Mouse (Mus musculus): ENCODE measurements around the gene Ubr2. TPM values are rescaled to one million over a fixed set of nuclear protein-coding genes. Genes with fewer than 3 reads are reported as not detected.

Gene Ubr2
- polyA plus RNA-seq, 1 experiment, result 25.3 TPM

GRCm38 (mm10) chr17:46987631-46988030 lies 22.7 kb downstream of the Ubr2 start:
- TF ChIP-seq CTCF (conservative IDR thresholded peaks at IDR 0.05; ENCODE audit: insufficient read depth, insufficient read length, low read depth, low read length), result no peak
- TF ChIP-seq POLR2A (IDR thresholded peaks at IDR 0.05; ENCODE audit: low read depth, low read length), result no peak
- no peak for DNase-seq
- H3K27me3 ChIP-seq (replicated peaks; ENCODE audit: control insufficient read depth, insufficient read depth, low read length), result no peaks in the 10 kb centered on the region
- no peaks in the 10 kb centered on the region for H3K4me1 ChIP-seq (ENCODE audit: control insufficient read depth, insufficient read depth, low read length)
- no peak overlapping the region for H3K27ac ChIP-seq (ENCODE audit: insufficient read depth, low read depth, low read length)
- H3K4me3 ChIP-seq (ENCODE audit: insufficient read depth, low read depth, low read length), result no peak overlapping the region
- 74% methylated on average over 3 of the region's 3 CpGs for WGBS
- peaks cover 8% of the 10 kb centered on the region for H3K36me3 ChIP-seq (ENCODE audit: control insufficient read depth, insufficient read depth, low read length)

DNA sequence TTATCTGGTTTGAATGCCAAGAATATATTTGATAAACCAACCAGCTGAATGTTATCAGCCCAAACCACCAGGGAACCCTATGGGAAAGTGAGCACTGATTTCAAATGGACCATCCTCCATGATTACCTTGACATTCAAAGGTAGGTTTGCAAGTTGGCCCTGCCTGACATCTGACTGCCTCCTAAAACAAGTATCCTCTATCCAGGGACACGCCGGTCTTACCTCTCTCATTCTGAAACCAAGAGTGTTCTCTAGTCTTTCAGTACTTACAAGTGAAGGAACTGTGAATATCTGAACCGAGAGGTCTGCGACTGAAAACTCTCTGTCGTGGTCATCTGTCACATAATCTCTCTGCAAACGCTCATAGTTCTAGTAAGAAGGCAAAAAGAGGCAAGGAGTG lies 30.3 kb downstream of the Ubr2 start:
- Histone ChIP-seq H3K36me3 (ENCODE audit: control insufficient read depth, insufficient read depth, low read length) (peaks cover 15% of the 10 kb centered on the region), H3K27me3 (replicated peaks; ENCODE audit: control insufficient read depth, insufficient read depth, low read length) (no peaks in the 10 kb centered on the region), H3K27ac (ENCODE audit: insufficient read depth, low read depth, low read length) (no peak overlapping the region), H3K4me3 (ENCODE audit: insufficient read depth, low read depth, low read length) (no peak overlapping the region), H3K4me1 (ENCODE audit: control insufficient read depth, insufficient read depth, low read length) (no peaks in the 10 kb centered on the region)
- no peak for DNase-seq
- TF ChIP-seq POLR2A (IDR thresholded peaks at IDR 0.05; ENCODE audit: low read depth, low read length) (no peak), CTCF (conservative IDR thresholded peaks at IDR 0.05; ENCODE audit: insufficient read depth, insufficient read length, low read depth, low read length) (no peak)
- WGBS, result 95% methylated on average over 6 of the region's 6 CpGs

DNA sequence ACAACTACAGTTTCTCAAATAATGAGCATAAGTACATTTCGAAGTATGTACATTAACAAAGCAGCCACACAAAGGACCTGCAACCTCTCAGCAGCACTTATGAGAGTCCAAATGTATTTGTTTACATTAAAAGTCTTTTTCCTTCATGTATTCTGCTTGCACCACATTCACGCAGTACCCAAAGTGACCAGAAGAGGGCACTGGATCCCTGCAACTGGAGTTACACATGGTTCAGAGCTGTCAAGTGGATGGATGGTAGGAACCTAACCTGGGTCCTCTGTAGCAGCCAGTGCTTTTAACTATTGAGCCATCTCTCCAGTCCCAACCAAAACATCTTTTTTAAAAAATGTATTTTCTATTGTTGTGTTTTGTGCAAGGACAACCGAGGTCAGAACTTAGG lies 35.2 kb downstream of the Ubr2 start:
- Histone ChIP-seq H3K4me3 (ENCODE audit: insufficient read depth, low read depth, low read length) (no peak overlapping the region), H3K4me1 (ENCODE audit: control insufficient read depth, insufficient read depth, low read length) (no peaks in the 10 kb centered on the region), H3K27ac (ENCODE audit: insufficient read depth, low read depth, low read length) (no peak overlapping the region), H3K36me3 (ENCODE audit: control insufficient read depth, insufficient read depth, low read length) (peaks cover 24% of the 10 kb centered on the region), H3K27me3 (replicated peaks; ENCODE audit: control insufficient read depth, insufficient read depth, low read length) (no peaks in the 10 kb centered on the region)
- TF ChIP-seq CTCF (conservative IDR thresholded peaks at IDR 0.05; ENCODE audit: insufficient read depth, insufficient read length, low read depth, low read length), result peak; percentile 79
- TF ChIP-seq POLR2A (IDR thresholded peaks at IDR 0.05; ENCODE audit: low read depth, low read length), result no peak
- DNase-seq, result peak; percentile 63
- WGBS, result 75% methylated on average over 3 of the region's 3 CpGs

GRCm38 (mm10) chr17:46972603-46973002 lies 37.8 kb downstream of the Ubr2 start:
- TF ChIP-seq POLR2A (IDR thresholded peaks at IDR 0.05; ENCODE audit: low read depth, low read length) (no peak), CTCF (conservative IDR thresholded peaks at IDR 0.05; ENCODE audit: insufficient read depth, insufficient read length, low read depth, low read length) (no peak)
- H3K4me3 ChIP-seq (ENCODE audit: insufficient read depth, low read depth, low read length), result no peak overlapping the region
- no peak for DNase-seq
- WGBS, result 91% methylated on average over 7 of the region's 7 CpGs
- no peaks in the 10 kb centered on the region for H3K4me1 ChIP-seq (ENCODE audit: control insufficient read depth, insufficient read depth, low read length)
- H3K27me3 ChIP-seq (replicated peaks; ENCODE audit: control insufficient read depth, insufficient read depth, low read length), result no peaks in the 10 kb centered on the region
- H3K36me3 ChIP-seq (ENCODE audit: control insufficient read depth, insufficient read depth, low read length), result peaks cover 21% of the 10 kb centered on the region
- H3K27ac ChIP-seq (ENCODE audit: insufficient read depth, low read depth, low read length), result no peak overlapping the region

DNA sequence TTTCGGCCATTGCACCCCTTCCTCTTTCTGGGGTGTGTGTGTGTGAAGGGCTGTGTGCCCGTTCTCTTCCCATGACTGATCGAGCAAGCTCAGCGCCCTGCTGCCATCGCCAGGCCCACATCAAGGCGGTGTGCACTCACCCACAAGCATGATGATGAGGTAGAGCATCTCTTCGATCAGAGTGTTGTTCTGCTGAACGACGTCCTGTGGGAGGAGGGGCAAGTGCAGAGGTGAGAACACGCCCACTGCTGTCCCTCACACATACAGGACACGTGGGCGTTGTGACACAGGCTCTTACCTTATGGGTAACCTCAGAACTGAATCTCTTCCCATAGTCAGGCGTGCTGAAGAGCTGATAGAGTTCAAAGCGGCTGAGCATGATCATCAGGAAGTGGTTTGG lies 43.5 kb downstream of the Ubr2 start:
- H3K36me3 ChIP-seq (ENCODE audit: control insufficient read depth, insufficient read depth, low read length), result peaks cover 9% of the 10 kb centered on the region
- no peaks in the 10 kb centered on the region for H3K4me1 ChIP-seq (ENCODE audit: control insufficient read depth, insufficient read depth, low read length)
- H3K27me3 ChIP-seq (replicated peaks; ENCODE audit: control insufficient read depth, insufficient read depth, low read length), result no peaks in the 10 kb centered on the region
- H3K27ac ChIP-seq (ENCODE audit: insufficient read depth, low read depth, low read length), result no peak overlapping the region
- DNase-seq, result no peak
- no peak overlapping the region for H3K4me3 ChIP-seq (ENCODE audit: insufficient read depth, low read depth, low read length)
- TF ChIP-seq POLR2A (IDR thresholded peaks at IDR 0.05; ENCODE audit: low read depth, low read length), result no peak
- TF ChIP-seq CTCF (conservative IDR thresholded peaks at IDR 0.05; ENCODE audit: insufficient read depth, insufficient read length, low read depth, low read length), result no peak
- WGBS, result 81% methylated on average over 14 of the region's 14 CpGs

DNA sequence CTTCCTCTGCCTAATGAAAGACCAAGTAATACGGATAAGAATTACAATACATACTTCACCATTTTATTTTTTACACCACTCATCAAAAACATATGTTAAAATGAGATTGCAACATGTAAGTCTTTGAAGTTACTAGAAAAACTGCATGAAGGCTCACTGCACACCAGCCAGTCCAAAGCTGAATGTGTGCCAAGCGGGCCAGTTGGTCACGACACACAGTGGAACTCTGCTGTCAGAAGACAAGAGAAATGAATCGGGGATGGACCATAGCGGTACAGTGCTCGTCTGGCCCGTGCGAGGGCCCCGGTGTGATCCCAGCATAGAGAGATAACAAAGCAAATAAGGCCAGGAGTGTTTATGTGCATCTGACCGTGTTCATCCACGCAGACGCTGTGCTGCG lies 47.2 kb downstream of the Ubr2 start:
- no peak for DNase-seq
- Histone ChIP-seq H3K27me3 (replicated peaks; ENCODE audit: control insufficient read depth, insufficient read depth, low read length) (no peaks in the 10 kb centered on the region), H3K27ac (ENCODE audit: insufficient read depth, low read depth, low read length) (no peak overlapping the region), H3K4me1 (ENCODE audit: control insufficient read depth, insufficient read depth, low read length) (no peaks in the 10 kb centered on the region), H3K4me3 (ENCODE audit: insufficient read depth, low read depth, low read length) (no peak overlapping the region), H3K36me3 (ENCODE audit: control insufficient read depth, insufficient read depth, low read length) (peaks cover 5% of the 10 kb centered on the region; the same call in 1 of the 2 replicates)
- 93% methylated on average over 13 of the region's 13 CpGs for WGBS
- TF ChIP-seq CTCF (conservative IDR thresholded peaks at IDR 0.05; ENCODE audit: insufficient read depth, insufficient read length, low read depth, low read length) (no peak), POLR2A (IDR thresholded peaks at IDR 0.05; ENCODE audit: low read depth, low read length) (no peak)

DNA sequence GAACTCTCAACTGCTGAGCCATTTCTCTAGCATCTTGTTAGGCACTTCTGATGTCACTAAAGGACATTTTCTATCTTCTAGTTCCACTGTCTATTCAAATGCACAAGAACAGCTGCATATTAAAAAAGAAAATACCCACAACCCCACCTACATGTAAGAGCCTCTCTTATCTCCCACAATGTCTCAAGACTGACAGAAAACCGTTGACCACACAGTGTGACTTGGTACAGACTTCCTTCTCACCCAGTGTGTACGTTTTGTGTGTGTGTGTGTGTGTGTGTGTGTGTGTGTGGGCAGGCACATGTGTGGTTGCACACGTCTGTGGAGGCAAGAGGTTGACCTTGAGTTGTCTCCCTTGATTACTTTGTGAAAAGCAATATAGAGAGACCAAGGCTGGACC lies 48.2 kb downstream of the Ubr2 start:
- Histone ChIP-seq H3K27ac (ENCODE audit: insufficient read depth, low read depth, low read length) (no peak overlapping the region), H3K36me3 (ENCODE audit: control insufficient read depth, insufficient read depth, low read length) (peaks cover 5% of the 10 kb centered on the region; the same call in 1 of the 2 replicates), H3K4me1 (ENCODE audit: control insufficient read depth, insufficient read depth, low read length) (no peaks in the 10 kb centered on the region), H3K27me3 (replicated peaks; ENCODE audit: control insufficient read depth, insufficient read depth, low read length) (no peaks in the 10 kb centered on the region), H3K4me3 (ENCODE audit: insufficient read depth, low read depth, low read length) (no peak overlapping the region)
- no peak for DNase-seq
- WGBS, result 79% methylated on average over 3 of the region's 3 CpGs
- no peak for TF ChIP-seq POLR2A (IDR thresholded peaks at IDR 0.05; ENCODE audit: low read depth, low read length)
- TF ChIP-seq CTCF (conservative IDR thresholded peaks at IDR 0.05; ENCODE audit: insufficient read depth, insufficient read length, low read depth, low read length), result no peak

DNA sequence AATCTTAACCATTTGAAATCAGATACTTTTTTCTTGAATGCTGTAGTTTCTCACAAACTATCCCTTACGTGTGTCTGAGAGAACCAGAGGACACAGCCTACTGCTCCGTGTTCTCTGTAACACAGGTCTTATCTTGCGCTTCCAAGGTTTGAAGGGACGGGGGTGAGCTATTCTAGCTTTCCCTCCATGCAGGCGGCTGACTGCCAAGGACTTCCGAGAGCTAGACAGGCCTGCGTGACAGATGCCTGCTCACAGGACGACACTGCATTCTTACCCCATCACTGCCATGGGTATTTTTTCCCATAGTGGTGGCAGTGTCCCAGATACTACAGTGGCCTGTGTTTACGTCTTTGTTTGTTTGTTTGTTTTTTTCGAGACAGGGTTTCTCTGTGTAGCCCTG lies 50.1 kb downstream of the Ubr2 start:
- WGBS, result 90% methylated on average over 10 of the region's 10 CpGs
- no peak for DNase-seq
- TF ChIP-seq POLR2A (IDR thresholded peaks at IDR 0.05; ENCODE audit: low read depth, low read length), result no peak
- TF ChIP-seq CTCF (conservative IDR thresholded peaks at IDR 0.05; ENCODE audit: insufficient read depth, insufficient read length, low read depth, low read length), result no peak
- no peak overlapping the region for H3K27ac ChIP-seq (ENCODE audit: insufficient read depth, low read depth, low read length)
- H3K4me3 ChIP-seq (ENCODE audit: insufficient read depth, low read depth, low read length), result no peak overlapping the region
- H3K36me3 ChIP-seq (ENCODE audit: control insufficient read depth, insufficient read depth, low read length), result peaks cover 6% of the 10 kb centered on the region
- H3K4me1 ChIP-seq (ENCODE audit: control insufficient read depth, insufficient read depth, low read length), result no peaks in the 10 kb centered on the region
- no peaks in the 10 kb centered on the region for H3K27me3 ChIP-seq (replicated peaks; ENCODE audit: control insufficient read depth, insufficient read depth, low read length)
